Mouse (Mus musculus): Measurements from ENCODE around the gene Syne1.

Gene Syne1

DNA sequence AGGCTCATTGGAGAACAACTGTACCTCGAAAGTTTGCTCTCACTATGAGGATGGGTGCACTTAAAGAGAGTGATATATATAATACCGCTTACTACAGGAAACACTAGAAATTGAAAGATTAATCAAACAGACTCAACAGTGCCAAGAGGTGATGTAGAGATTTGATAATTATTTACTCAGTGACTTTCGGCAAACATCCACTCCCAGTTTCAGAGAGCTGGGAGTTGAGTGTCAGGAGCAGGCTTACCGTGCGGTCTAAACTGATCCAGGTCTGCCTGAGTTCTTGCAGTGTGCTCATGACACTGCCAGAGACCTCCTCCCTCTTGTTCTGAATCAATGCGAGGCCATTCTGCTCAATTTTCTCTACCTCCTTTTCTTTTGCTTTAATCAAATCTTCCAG lies 434.6 kb downstream of the Syne1 start:
- DNase-seq (ENCODE audit: low read depth, low spot score) = no peak

GRCm38 (mm10) chr10:5116155-5116554 lies 435.1 kb downstream of the Syne1 start:
- DNase-seq (ENCODE audit: low read depth, low spot score) = no peak
- Histone ChIP-seq H3K36me3 (ENCODE audit: control insufficient read depth, insufficient read depth, low read length, poor library complexity, severe bottlenecking) (peaks cover 6% of the 10 kb centered on the region), H3K27me3 (ENCODE audit: control insufficient read depth, insufficient read depth, low read length, poor library complexity, severe bottlenecking) (no peaks in the 10 kb centered on the region)

More for the DNA sequence above, 434.6 kb downstream of the Syne1 start:
- Histone ChIP-seq H3K27me3 (ENCODE audit: control insufficient read depth, insufficient read depth, low read length, poor library complexity, severe bottlenecking) (no peaks in the 10 kb centered on the region), H3K36me3 (ENCODE audit: control insufficient read depth, insufficient read depth, low read length, poor library complexity, severe bottlenecking) (peaks cover 6% of the 10 kb centered on the region)

DNA sequence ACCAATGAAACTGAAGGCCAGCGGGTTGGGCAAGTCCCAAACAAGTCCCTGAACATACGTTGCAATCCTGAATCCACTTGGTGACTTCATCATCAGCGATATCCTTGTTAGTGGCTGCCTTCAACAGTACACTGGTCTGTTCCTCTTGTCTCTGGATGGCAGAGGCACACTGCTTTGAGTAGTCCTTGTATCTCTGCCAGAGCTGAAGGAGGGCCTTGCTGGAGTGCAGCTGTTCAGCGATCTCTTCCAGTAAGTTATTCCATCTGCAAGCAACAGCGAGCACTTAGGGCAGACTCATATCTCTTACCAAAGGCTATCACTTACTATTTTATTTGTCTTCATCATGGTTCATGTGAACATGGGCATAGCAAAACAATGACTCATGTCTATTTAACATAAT lies 440.5 kb downstream of the Syne1 start:
- no peak for DNase-seq (ENCODE audit: low read depth, low spot score)
- Histone ChIP-seq H3K27me3 (ENCODE audit: control insufficient read depth, insufficient read depth, low read length, poor library complexity, severe bottlenecking) (no peaks in the 10 kb centered on the region), H3K36me3 (ENCODE audit: control insufficient read depth, insufficient read depth, low read length, poor library complexity, severe bottlenecking) (peaks cover 3% of the 10 kb centered on the region; the same call in 1 of the 2 replicates)

- no peaks in the 10 kb centered on the region for H3K27me3 ChIP-seq (ENCODE audit: control insufficient read depth, insufficient read depth, low read length, poor library complexity, severe bottlenecking)
These were observed 453.5 kb downstream of the Syne1 start for GRCm38 (mm10) chr10:5097754-5098137.

DNA sequence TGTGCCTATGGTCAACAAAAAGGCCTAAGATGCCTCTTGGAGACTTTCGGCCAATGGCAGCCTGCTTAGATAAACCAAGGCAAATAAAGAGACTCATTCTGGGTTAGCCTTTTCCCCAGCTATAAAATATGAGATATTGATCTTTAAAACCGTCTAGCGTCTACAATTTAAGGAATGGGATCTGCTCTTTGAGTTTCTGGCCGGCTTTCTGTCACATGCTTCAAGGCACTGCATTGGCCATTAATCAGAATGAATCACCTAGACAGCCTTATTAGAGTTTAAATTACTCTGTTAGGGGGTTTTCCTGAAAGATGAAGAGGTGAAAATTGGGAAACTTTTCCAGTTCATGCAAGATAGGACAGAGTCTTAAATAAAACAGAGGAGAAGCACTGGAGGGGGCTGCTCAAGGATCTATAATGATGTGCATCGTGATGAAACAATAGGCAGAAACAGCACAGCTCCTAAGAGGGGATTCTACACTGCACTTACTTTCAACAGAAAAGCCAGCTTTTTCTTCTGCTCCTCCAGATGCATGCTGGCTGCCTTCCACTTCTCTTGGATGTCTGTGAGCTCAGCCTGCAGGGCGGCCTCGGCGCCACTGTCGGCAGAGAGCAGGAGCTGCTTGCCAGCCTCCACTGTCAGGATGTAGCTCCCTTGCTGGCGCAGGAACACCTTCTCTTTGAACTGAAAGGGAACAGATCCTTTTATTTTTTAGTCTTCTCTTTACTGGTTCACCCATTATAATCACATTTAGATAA lies 454.1 kb downstream of the Syne1 start:
- H3K36me3 ChIP-seq (ENCODE audit: control insufficient read depth, insufficient read depth, low read length, poor library complexity, severe bottlenecking) = no peaks in the 10 kb centered on the region
- no peak for DNase-seq (ENCODE audit: low read depth, low spot score)
- no peaks in the 10 kb centered on the region for H3K27me3 ChIP-seq (ENCODE audit: control insufficient read depth, insufficient read depth, low read length, poor library complexity, severe bottlenecking)

More at GRCm38 (mm10) chr10:5097754-5098137, 453.5 kb downstream of the Syne1 start:
- no peak for DNase-seq (ENCODE audit: low read depth, low spot score)
- H3K36me3 ChIP-seq (ENCODE audit: control insufficient read depth, insufficient read depth, low read length, poor library complexity, severe bottlenecking) = no peaks in the 10 kb centered on the region

GRCm38 (mm10) chr10:5089133-5089532 lies 462.1 kb downstream of the Syne1 start:
- no peaks in the 10 kb centered on the region for H3K27me3 ChIP-seq (ENCODE audit: control insufficient read depth, insufficient read depth, low read length, poor library complexity, severe bottlenecking)
- no peak for DNase-seq (ENCODE audit: low read depth, low spot score)
- H3K36me3 ChIP-seq (ENCODE audit: control insufficient read depth, insufficient read depth, low read length, poor library complexity, severe bottlenecking) = peaks cover 2% of the 10 kb centered on the region; the same call in 1 of the 2 replicates

DNA sequence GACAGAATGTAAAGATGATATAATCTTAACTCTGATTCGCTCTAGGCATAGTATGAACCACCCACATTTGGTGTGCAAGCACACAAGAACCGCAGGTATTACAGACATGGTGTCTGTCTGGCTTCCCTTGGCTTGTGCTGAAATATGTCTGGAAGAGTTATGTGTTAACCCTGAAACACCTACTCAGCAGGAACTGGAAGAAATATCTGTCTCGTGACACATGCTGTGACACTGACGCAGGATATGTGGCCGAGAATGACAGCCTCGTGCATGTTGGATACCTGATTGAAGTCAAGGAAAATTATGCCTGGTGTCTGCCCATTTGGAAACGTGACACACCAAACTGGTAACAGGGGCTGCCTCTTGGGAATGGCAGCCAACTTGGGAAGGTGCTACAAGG lies 463.9 kb downstream of the Syne1 start:
- DNase-seq (ENCODE audit: low read depth, low spot score) = no peak
- H3K36me3 ChIP-seq (ENCODE audit: control insufficient read depth, insufficient read depth, low read length, poor library complexity, severe bottlenecking) = peaks cover 2% of the 10 kb centered on the region; the same call in 1 of the 2 replicates
- no peaks in the 10 kb centered on the region for H3K27me3 ChIP-seq (ENCODE audit: control insufficient read depth, insufficient read depth, low read length, poor library complexity, severe bottlenecking)

DNA sequence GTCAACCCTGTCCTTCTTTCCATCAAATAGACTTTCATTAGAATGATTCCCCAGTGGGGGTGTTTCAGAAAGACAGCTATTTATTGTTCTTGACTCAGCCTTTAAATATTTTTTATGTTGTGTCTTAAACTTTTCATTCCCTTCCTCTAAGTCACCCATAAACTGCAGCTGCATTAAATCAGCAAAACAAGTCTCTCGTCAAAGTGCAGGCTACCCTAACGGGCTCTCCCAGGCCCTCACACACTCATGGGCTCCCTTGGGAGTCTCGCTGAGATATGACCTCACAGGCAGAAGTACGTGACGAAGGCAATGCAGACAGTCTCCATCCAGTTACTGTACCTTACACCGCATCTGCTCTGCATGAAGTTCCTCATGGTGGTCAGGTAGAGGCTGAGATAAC lies 465.0 kb downstream of the Syne1 start:
- Histone ChIP-seq H3K27me3 (ENCODE audit: control insufficient read depth, insufficient read depth, low read length, poor library complexity, severe bottlenecking) (no peaks in the 10 kb centered on the region), H3K36me3 (ENCODE audit: control insufficient read depth, insufficient read depth, low read length, poor library complexity, severe bottlenecking) (peaks cover 2% of the 10 kb centered on the region; the same call in 1 of the 2 replicates)
- DNase-seq (ENCODE audit: low read depth, low spot score) = no peak

DNA sequence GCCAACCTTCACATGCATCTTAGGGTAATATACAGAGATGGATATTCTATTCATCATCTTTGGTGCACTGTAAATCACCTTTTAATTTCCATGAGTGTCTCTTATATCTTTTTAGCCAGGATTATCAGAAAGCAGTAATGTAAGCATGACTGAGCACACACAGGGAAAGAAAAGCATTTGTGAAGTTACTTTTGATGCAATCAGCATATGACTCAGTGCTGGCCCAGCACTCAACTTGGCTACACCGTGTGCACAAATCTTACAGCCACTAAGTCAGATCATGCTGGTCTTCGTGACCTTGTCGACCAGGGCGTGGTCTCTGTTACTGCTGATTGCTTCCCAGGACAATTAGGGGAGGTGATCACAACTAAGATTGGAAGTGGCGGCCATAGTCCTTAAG lies 465.5 kb downstream of the Syne1 start:
- no peak for DNase-seq (ENCODE audit: low read depth, low spot score)
- peaks cover 2% of the 10 kb centered on the region; the same call in 1 of the 2 replicates for H3K36me3 ChIP-seq (ENCODE audit: control insufficient read depth, insufficient read depth, low read length, poor library complexity, severe bottlenecking)
- no peaks in the 10 kb centered on the region for H3K27me3 ChIP-seq (ENCODE audit: control insufficient read depth, insufficient read depth, low read length, poor library complexity, severe bottlenecking)

- H3K36me3 ChIP-seq (ENCODE audit: control insufficient read depth, insufficient read depth, low read length, poor library complexity, severe bottlenecking) = peaks cover 2% of the 10 kb centered on the region; the same call in 1 of the 2 replicates
- no peak for DNase-seq (ENCODE audit: low read depth, low spot score)
- H3K27me3 ChIP-seq (ENCODE audit: control insufficient read depth, insufficient read depth, low read length, poor library complexity, severe bottlenecking) = no peaks in the 10 kb centered on the region
These were observed 467.6 kb downstream of the Syne1 start for GRCm38 (mm10) chr10:5083716-5084115.

- H3K27me3 ChIP-seq (ENCODE audit: control insufficient read depth, insufficient read depth, low read length, poor library complexity, severe bottlenecking) = no peaks in the 10 kb centered on the region
- no peaks in the 10 kb centered on the region for H3K36me3 ChIP-seq (ENCODE audit: control insufficient read depth, insufficient read depth, low read length, poor library complexity, severe bottlenecking)
- peak; percentile 9 for DNase-seq (ENCODE audit: low read depth, low spot score)
These were observed 471.3 kb downstream of the Syne1 start for GRCm38 (mm10) chr10:5079945-5080468.

DNA sequence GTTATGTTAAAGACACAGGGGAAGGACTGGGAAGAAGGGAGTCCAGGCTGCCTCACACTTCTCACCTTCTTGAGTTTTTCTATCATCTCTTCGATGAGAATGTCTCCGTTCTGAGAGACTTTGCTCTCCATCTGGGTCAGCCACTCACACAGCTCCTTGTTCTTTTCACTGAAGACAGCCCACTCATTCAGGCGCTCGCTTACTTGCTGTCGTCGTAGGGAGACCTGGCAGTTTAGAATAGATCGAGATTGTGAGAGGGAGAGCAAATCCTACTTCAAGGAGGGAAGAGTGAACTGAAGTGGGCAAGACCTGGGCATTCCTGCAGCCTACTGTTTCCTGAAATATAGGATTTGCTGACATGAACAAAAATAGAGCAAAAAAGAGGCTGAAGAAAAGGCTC lies 475.6 kb downstream of the Syne1 start:
- H3K27me3 ChIP-seq (ENCODE audit: control insufficient read depth, insufficient read depth, low read length, poor library complexity, severe bottlenecking) = no peaks in the 10 kb centered on the region
- no peaks in the 10 kb centered on the region for H3K36me3 ChIP-seq (ENCODE audit: control insufficient read depth, insufficient read depth, low read length, poor library complexity, severe bottlenecking)
- no peak for DNase-seq (ENCODE audit: low read depth, low spot score)

DNA sequence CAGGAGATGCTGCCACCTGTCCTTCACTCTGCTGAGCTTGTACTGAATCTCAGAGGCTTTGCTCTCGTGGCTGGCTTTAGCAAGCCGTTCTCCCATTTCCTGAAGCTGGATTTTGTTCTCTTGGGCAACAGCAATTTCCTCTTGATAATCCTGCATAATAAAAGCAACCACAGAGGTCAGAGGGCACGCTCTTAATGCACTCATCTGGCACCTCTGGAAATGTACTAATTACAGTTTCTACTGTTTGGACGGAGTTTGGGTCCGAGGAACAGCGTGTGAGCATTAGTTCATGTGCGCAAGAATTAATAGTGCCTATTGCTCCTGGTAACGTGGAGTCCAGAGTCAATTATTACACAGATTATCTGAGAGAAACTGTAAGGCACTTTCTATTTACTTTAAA lies 479.2 kb downstream of the Syne1 start:
- Histone ChIP-seq H3K36me3 (ENCODE audit: control insufficient read depth, insufficient read depth, low read length, poor library complexity, severe bottlenecking) (no peaks in the 10 kb centered on the region), H3K27me3 (ENCODE audit: control insufficient read depth, insufficient read depth, low read length, poor library complexity, severe bottlenecking) (no peaks in the 10 kb centered on the region)
- DNase-seq (ENCODE audit: low read depth, low spot score) = no peak

GRCm38 (mm10) chr10:5070941-5071231 lies 480.4 kb downstream of the Syne1 start:
- no peaks in the 10 kb centered on the region for H3K36me3 ChIP-seq (ENCODE audit: control insufficient read depth, insufficient read depth, low read length, poor library complexity, severe bottlenecking)
- no peaks in the 10 kb centered on the region for H3K27me3 ChIP-seq (ENCODE audit: control insufficient read depth, insufficient read depth, low read length, poor library complexity, severe bottlenecking)
- no peak for DNase-seq (ENCODE audit: low read depth, low spot score)

GRCm38 (mm10) chr10:5070168-5070940 lies 480.9 kb downstream of the Syne1 start:
- no peaks in the 10 kb centered on the region for H3K36me3 ChIP-seq (ENCODE audit: control insufficient read depth, insufficient read depth, low read length, poor library complexity, severe bottlenecking)
- H3K27me3 ChIP-seq (ENCODE audit: control insufficient read depth, insufficient read depth, low read length, poor library complexity, severe bottlenecking) = no peaks in the 10 kb centered on the region
- DNase-seq (ENCODE audit: low read depth, low spot score) = no peak

Data from splenic B cell, adult 2 months (primary cell).